Mouse (Mus musculus): ENCODE results near the gene Ppcs.
A peak's percentile ranks its signal among the peaks of the same experiment; 100 is the strongest.

Ppcs gene

DNA sequence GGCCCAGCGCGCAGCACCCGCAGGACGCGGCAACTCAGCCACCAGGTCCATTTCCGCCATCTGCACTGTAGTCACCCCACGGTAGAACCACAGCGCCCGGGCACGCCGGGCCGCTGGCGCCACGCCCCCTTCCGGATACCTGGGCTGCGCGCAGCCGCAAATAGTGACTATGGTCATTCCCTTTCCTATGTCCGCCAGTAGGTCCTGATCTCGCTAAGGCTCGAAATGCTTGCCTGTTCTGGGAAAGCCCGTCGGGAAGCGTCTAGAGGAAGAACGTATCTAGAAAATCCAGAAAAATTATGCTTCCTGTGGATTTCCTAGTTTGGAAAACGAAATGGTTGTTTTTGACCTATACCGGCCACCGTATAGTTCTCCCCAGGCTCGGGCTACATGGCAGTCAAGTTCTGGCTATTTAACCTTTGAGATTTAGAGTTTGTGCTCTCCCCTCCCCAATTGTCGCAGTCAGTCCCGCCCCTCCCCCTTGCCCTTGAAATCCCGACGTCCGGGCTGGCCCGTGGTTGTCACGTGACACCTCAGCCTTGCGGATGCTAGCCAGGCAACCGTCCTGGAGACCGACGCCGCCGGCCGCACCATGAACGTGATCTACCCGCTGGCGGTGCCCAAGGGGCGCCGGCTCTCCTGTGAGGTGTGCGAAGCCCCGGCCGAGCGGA is at the start of gene Ppcs, which contains the start of gene Zmynd12:
Gene Ppcs, minus strand, starts transcription at position 127 of the 671 bp plus-strand sequence.
Gene Zmynd12, plus strand, starts transcription at position 521 of the 671 bp plus-strand sequence.
- peak; percentile 98 for DNase-seq (ENCODE audit: low read depth, low spot score)

DNA sequence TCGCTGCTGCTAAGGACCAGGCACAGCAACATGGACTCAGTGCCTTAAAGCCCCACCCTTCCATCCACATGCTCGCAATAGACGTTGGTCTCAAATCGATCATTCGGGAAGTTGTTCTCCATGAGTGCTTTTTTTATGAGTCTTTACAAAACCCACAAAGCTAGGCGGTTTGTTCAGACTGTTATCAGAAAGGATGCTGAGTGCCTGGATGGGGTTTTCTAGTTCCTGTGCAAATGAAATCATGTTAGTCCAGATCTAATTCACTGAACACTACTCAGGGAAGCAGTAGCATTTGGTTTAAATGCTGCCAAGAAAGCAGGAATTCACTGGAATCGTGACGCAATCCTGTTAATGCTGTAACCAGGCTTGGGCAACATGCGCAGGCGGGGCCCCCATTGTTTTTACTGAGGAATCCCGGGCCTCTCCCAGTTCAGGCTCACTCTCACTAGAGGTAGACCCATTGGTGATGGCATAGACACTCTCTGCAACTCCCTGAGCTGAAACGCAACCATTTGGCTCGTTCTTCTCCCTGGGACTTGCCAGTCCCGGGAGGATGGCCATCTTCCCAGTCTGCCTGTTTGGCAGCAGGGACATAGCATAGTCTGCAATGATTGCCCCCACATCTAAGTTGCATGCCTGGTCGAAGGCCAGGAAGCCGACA is 45.6 kb upstream of the Ppcs start:
- DNase-seq (ENCODE audit: low read depth, low spot score), result peak; percentile 46

DNA sequence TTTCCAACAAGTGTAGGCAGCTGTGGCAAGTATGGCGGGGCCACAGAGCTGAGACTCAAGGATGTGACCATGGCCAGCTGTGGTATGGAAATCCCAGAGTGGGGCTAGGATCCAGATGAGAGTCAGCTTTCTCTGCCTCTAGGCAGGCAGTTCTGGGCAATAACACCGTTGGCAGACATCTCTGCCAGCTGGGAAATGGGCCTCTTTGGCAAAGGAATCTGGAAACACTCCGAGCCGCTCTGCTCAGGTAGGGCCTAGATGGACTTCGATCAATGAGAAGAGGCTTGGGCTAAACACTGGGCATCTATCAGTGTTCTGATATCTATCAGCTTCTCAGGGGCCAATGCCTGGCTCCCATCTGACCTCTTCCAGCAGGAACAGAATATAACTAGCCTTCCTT is 43.6 kb upstream of the Ppcs start:
- DNase-seq (ENCODE audit: low read depth, low spot score), result no peak

DNA sequence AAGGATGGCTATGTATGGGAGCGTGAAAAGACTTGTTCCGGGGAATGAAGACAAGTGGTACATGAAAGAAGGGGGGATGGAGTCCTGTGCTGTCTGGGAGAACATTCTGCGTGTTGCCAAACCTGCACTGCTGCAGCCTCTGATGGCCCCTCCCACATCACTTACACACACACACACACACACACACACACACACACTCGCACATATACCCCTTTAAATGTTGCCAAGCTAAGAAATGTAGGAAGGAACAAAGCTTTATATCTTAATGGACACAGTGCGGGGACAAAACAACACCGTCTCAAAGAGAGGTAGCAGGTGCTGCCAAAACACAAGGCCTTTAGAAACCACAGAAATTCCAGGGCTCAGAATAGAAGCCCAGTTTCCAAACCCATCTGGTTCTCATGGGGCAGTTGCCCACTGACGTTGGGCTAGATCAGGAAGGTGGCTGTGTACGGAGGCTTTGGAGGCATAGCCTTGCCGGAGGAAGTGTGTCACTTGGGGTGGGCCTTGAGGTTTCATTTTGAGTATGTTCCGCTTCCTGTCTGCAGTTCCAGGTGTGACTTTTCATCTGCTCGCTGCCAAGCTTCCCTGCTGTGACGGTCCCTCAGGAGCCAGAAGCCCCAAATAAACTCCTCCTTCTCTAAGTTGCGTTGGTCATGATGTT is 41.7 kb upstream of the Ppcs start:
- no peak for DNase-seq (ENCODE audit: low read depth, low spot score)

DNA sequence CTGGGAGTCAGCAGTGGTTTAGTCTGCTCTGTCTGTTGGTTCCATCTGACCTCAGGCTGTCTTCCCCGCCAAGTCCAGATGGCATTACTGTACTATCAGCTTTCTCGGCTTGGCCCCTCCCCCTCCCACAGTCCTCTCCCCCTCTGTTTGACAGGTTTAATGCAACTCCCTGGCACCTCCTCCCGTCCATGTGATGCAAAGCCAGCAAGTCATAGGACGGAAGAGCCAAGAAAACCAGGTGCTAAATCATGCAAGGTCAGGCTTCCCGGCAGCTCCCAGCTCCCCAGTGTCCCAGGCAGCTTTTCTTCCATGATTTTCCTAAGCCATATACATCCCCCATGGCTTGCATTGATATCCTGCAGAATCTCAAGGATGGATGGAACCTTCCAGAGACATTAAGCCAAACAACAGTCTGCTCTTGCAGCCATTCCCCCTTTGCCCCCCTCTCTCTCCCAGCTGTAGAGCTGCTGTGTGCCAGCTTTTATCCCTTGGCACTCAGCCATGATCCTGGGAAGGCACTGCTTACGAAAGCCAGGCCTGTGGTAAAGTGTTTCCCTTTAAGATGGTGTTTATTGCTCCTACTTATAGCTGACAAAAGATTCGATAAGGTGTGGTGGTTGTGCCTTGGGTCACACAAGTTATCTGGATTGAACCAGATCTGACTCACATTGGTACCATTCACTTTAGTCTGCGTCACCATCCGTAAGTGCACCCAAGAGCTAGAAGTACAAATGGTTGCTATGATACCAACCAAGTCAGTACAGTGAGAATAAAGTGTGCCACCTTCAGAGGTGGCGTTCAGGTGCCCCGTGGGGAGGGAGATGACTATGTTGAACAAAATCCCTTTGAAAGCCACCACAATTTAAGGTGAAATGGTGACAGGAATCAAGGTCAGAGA is 40.9 kb upstream of the Ppcs start:
- DNase-seq (ENCODE audit: low read depth, low spot score), result peak; percentile 55

DNA sequence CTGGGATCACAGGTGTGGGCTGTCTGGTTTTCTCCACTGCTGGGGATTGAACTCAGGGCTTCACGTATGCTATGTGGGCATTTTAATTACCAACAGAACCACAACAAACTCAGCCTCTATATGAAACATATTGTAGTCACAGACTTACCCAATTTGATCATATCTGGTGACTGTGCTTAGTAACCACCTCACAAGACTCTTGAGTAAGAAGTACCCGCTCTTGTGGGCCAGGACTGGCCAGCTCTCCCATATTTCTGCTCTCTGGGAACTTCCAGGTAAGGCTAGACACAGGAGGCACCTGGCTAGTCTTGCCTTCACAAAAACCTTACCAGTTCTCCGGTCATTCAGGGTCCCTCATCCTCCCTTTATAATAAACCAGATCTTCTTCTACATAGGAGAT is 40.2 kb upstream of the Ppcs start:
- DNase-seq (ENCODE audit: low read depth, low spot score), result no peak

DNA sequence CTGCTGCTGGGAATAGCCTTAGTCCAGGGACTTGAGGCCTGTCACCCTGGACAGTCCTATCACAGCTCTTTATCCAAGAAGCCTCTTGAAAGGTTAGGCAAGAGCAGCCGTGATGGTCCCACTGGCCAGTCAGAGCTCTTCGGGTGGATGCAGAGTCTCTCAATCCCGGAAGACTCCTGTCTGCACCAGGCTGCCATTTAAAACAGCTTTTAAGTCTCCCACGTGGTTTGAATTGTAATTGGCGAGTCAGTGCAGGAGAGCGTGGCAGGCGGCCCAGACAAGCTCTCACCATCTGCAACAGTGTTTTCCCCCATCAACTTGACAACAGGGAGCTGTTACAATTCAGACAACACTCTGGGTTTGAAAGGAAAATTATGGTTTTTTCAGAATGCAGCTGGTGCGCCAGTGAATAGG is 38.5 kb upstream of the Ppcs start:
- DNase-seq (ENCODE audit: low read depth, low spot score), result no peak

DNA sequence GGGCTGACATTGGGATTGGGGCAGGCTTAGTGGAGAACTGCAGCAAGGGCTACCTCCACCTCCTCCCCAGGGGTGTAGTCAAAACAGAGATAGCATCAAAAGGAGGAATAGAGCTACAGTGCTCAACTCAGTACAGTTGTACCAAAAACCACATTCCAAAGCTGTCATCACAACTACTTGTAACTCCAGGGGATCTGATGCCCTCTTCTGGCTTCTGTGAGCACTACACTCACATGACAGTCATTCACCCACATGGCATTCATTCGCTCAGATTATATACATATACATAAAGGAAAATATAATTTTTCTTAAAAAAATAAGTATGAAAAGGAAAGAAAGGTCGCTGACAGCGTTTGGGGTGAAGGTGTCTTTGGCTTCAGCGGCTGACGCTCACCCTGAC is 38.1 kb upstream of the Ppcs start:
- peak; percentile 70 for DNase-seq (ENCODE audit: low read depth, low spot score)

DNA sequence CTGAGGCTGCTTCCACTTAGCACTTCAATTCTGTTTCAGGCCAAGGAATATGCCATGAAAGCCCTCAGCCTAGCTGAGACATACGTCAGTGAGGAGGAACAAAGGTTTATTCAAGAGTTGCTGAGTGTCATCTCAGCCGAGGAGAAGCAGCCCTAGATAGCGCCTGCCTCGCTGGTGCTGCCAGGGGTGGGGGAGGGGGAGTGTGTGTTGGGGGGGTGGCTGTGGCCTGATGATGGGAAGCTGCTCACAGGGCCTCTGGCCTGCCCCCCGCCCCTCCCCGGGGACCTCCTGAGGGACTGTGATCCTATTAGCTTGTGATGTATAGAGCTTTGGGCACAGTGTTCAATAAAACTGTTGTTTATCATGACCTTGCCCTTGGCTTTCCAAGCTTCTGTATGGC is 31.3 kb upstream of the Ppcs start:
- peak; percentile 30 for DNase-seq (ENCODE audit: low read depth, low spot score)

DNA sequence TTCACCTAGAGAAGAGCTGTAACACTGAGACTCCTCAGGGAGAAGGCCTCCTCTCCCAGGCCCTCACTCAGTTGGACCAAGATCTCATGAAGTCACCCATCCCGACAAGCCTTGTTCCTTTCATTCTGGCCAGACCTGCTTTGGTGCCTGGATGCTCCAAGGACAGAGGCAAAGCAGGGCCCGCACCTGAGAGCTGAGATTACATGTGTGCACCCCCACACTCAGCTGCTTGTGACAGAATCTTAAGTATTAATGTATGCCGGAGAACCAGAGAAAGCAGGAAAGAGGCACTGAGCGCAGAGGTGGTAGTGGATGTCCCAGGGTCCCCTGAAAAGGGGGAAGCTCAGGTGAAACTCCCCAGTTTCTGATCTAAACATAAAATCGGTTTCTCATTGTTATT is 30.9 kb upstream of the Ppcs start:
- DNase-seq (ENCODE audit: low read depth, low spot score), result no peak

DNA sequence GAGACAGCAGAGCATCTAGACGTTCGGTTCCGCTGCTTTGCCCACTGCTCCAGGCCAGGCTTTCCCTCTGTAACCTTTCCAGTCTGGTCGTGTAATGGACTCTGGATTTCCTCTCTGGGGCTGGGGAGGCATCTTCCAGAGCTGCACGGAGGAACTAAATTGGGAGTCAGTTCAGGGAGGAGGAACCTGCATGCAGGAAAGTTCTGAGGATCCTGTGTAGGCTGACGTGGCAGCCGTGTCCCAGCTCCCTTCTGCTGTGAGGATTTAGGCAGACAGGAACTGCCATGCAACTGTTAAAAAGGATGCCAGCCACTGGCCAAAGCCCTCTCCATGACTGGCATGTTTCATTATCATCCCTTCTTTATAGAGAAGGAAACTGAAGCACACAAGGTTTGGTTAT is 28.2 kb upstream of the Ppcs start:
- no peak for DNase-seq (ENCODE audit: low read depth, low spot score)

DNA sequence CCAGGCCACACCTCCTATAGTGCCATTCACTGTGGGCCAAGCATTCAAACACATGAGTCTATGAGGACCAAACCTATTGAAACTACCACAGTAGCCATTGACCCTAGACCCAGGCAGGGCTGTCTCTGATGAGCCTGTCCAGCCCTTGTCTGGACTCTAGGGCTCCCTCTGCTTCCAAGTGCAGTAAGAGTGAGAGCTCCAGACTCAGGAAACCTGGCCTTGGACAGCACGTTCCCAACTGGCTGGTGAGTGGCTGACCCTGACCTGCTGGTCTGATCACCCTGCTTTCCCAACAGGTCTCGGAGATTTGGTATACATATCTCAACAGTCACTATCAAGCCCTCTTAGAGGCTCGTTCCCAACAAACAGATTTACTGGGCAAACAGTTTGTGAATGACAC is 25.6 kb upstream of the Ppcs start:
- DNase-seq (ENCODE audit: low read depth, low spot score), result no peak

DNA sequence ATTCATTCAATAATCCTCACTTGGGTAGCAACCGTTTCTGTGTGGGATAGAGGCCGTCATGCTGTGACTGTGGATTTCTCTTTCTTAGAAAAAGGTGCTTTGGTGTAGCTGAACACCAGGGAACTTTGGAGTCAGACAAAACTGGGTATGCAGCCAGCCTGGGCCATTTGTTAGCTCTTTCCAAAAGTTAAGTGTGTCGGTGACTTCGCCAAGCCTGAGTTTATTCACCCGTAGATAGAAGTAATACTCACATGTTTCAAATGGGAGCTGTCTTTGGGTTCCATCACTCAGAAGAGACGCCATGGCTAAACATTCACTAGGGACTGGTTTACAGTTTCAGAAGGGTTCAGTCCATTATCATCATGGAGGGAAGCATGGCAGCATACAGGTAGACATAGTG is 25.0 kb upstream of the Ppcs start:
- no peak for DNase-seq (ENCODE audit: low read depth, low spot score)

DNA sequence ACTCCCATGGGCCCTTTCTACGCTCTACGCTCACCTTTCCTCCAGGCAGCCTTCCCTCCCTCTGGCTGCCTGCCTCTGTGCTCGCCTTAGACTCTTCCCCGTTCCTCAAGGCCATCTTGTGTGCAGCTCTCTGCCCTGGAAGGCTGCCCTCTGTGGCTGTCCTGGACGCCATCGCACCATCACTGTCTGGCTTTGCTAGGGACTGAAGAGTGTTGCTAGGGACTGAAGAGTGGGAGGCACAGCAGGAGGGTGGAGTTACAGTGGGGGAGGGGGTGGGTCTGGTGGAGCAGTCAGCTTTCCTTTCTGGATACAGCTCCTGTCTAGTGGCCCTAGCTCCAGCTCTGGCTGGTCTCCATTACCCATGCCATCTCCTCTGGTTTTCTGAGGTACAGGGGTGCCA is 20.3 kb upstream of the Ppcs start:
- DNase-seq (ENCODE audit: low read depth, low spot score), result peak; percentile 80

DNA sequence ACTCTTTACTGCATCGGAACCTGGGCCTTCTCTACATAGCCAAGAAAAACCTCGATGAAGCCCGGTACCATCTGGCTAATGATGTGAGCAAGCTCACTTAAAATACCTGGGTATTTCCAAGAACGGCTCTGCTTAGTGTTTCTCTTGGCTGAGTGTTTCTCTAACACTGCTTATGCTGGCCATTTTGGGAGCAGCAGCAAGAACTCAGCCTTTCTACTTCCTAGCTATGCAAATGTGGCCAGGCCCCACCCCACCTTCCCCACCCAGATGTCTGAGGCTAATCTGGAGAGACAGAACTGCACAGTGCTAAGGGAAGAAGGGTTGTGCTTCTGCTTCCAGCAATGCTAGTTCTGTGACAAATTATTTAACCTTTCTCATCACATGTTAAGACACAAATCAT is 19.6 kb upstream of the Ppcs start:
- DNase-seq (ENCODE audit: low read depth, low spot score), result peak; percentile 69

DNA sequence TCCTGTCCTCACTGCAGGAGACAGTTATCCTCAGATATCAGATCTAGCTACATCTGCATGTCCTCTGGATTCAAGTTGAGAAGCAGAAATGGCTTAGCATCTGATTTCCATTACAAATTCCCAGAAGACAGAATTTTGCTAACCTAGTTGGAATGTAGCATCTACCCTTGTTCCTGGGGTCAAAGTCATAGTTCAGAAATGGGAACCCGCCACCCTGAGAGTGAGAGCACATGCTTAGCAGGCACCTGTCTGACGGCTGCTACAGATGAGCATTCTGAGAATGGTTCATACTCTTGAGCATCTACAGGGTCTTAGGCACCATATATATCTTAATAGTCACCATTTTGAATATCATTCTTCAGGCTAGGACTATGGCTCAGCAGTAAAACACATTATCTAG is 15.7 kb upstream of the Ppcs start:
- DNase-seq (ENCODE audit: low read depth, low spot score), result no peak

DNA sequence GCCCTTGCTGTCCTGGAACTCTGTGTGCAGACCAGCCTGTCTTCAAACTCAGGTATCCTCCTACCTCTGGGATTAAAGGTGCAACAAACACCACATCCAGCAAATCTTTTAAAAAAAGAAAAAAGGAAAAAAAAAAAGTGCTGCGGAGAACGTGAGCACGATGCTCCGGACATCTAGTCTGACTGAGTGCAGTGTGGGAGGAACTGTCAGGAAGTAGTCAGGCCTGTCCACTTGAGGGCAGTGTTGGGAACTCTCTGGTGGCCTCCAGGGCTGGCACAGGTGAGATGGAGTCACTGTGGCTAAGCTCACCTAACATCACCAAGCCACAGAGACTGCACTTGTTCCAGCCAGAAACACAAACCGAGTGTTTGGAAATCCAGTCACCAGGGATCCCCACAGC is 8.5 kb upstream of the Ppcs start:
- DNase-seq (ENCODE audit: low read depth, low spot score), result peak; percentile 66

DNA sequence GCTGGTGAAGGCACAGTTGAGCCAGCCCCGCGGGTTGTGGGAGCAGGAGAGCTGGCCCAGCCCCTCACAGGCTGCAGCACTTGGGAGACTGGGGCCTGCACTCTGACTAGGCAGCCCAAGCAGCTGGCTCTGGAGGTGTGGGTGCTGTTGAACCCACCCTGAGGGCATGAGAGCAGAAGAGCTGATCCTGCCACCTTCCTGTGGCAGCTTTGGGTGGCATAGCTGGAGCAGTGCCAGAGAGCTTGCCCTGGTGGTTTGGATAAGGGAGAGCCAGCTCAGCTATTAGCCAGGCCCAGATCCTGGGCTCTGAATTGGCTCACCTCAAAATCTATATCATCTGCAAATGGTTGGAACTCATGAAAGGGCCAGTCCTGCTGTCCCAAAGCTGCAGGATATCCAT is 5.5 kb upstream of the Ppcs start:
- no peak for DNase-seq (ENCODE audit: low read depth, low spot score)

DNA sequence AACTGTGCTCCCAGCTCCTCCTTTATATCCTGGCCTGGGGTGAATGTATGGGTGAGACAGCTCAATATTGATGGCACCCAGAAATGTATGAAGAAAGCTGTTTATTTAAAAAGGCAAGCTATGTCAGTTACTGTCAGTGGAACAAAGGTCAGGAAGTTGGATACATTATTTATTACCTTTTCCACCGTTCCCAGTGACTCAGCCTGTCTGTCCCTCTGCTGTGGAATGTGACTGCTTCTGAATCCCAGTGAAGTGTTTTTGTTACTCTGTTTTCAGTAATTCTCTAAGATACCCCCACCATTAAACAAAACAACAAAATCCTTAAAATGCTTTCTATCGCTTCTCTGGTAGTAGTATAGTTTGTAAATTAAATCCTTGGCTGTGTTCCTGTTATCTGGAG is 3.4 kb upstream of the Ppcs start:
- DNase-seq (ENCODE audit: low read depth, low spot score), result no peak

DNA sequence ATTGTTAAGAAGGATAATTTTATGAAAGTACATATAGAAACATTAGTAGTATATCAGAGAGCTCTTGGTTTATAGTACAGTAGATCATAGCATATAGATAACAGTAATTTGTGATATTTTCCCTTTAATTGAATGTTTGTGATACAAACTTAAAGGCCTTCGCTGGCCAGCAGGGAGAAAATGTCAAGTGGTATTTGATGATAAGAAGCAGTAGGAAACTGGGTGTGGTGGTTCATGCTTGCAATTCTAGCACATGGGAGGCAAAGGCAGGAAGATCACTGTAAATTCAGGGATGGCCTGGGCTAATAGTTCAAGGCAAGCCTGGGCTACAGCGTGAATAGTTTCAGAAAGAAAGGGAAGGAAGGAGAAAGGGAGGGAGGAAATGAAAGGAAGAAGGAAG is 2.9 kb upstream of the Ppcs start:
- no peak for DNase-seq (ENCODE audit: low read depth, low spot score)

DNA sequence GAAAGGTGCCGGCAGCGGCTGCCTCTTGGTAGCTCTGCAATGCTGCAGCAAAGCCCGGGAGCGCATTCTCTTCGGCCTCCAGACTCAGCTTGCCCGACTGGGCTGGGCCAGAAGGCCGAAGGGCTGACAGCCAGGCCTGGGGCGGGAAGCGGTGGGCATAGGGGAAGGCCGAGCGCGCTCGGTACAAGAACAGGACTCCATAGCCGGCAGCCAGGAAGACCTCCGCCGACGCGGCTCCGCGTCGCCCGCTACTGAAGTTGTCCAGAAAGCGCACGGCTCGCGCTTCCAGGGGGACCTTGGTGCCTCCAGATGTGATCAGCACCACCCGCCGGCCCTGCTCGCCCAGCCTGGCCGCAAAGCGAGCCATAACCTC is 313 bp downstream of the Ppcs start:
- DNase-seq (ENCODE audit: low read depth, low spot score), result no peak

DNA sequence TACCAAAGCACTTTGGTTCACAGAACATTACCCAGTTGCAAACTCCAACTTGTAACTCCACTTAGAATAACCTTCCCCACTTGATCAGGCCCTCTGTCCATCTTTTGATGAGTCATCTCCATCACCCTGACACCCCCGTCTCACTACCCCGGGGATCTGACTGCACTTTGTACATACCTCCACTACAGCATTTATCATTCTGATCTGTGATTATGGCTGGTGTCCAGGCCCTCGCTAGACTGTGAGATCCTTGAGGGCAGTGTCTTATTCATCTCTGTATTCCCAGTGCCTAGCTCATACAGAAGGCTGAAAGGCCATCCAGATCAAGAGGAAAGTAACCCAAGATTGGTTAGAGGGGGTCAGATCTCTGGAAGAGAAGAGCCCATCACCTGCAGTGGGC is 1.0 kb downstream of the Ppcs start:
- DNase-seq (ENCODE audit: low read depth, low spot score), result no peak
